Mouse (Mus musculus) liver, adult 2 months (tissue): Measurements from ENCODE around the gene Zkscan7.

Experiments used
- CTCF ChIP-seq: fragments of 200-500 bp; IDR thresholded peaks from 2 replicates; pipeline ENCODE4 v1.5.1; 2011; ENCODE audit warnings: low read depth, low read length, control low read depth
- POLR2A ChIP-seq: fragments of 200-500 bp; IDR thresholded peaks from 2 replicates; pipeline ENCODE4 v1.6.1; 2011; ENCODE audit warnings: low read length, control low read depth; ENCODE audit not compliant: insufficient read depth; ENCODE audit errors: extremely low read depth

DNA sequence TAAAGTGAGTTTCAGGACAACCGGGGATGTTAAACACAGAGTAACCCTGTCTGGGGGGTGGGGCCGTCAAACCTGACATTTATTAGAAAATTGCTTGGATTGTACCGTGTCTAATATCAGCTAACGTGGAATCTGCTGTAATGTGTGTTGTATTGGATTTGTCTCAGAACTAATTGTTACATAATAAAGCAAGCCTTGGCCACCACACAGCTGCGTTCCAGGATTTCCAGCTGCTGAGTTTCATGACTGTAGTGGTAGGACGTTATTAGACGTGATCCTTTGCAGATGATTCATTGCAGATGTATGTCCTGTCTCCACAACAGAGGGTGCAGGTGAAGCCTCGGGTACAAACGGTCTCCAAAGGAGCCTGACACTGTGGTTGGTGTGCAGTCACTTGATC lies 49.4 kb upstream of the Zkscan7 start:
- TF ChIP-seq CTCF (no peak), POLR2A (no peak)
